Mouse (Mus musculus): ENCODE data around the gene Xpr1. TPM values are rescaled to one million over a fixed set of nuclear protein-coding genes. Genes with fewer than 3 reads are reported as not detected.

Gene Xpr1
- total RNA-seq, 1 experiment from 2014 or later, result 42.1 TPM

- ATAC-seq (replicated peaks; ENCODE audit: insufficient number of reproducible peaks, low FRiP score, low TSS enrichment, poor library complexity, severe bottlenecking), result no peak
Observed at GRCm38 (mm10) chr1:155348491-155348890, 68.7 kb downstream of the Xpr1 start.

GRCm38 (mm10) chr1:155347339-155347738 is 69.9 kb downstream of the Xpr1 start:
- ATAC-seq (replicated peaks; ENCODE audit: insufficient number of reproducible peaks, low FRiP score, low TSS enrichment, poor library complexity, severe bottlenecking), result no peak

GRCm38 (mm10) chr1:155344019-155344418 is 73.2 kb downstream of the Xpr1 start:
- ATAC-seq (replicated peaks; ENCODE audit: insufficient number of reproducible peaks, low FRiP score, low TSS enrichment, poor library complexity, severe bottlenecking), result no peak

GRCm38 (mm10) chr1:155339622-155340021 is 77.6 kb downstream of the Xpr1 start:
- no peak for ATAC-seq (replicated peaks; ENCODE audit: insufficient number of reproducible peaks, low FRiP score, low TSS enrichment, poor library complexity, severe bottlenecking)

- no peak for ATAC-seq (replicated peaks; ENCODE audit: insufficient number of reproducible peaks, low FRiP score, low TSS enrichment, poor library complexity, severe bottlenecking)
Observed at GRCm38 (mm10) chr1:155337315-155337714, 79.9 kb downstream of the Xpr1 start.

- ATAC-seq (replicated peaks; ENCODE audit: insufficient number of reproducible peaks, low FRiP score, low TSS enrichment, poor library complexity, severe bottlenecking), result no peak
Observed at GRCm38 (mm10) chr1:155335963-155336362, 81.3 kb downstream of the Xpr1 start.

GRCm38 (mm10) chr1:155322183-155322582 is 95.0 kb downstream of the Xpr1 start:
- peak; percentile 71 for ATAC-seq (replicated peaks; ENCODE audit: insufficient number of reproducible peaks, low FRiP score, low TSS enrichment, poor library complexity, severe bottlenecking)

- ATAC-seq (replicated peaks; ENCODE audit: insufficient number of reproducible peaks, low FRiP score, low TSS enrichment, poor library complexity, severe bottlenecking), result no peak
Observed at GRCm38 (mm10) chr1:155320091-155320833, 97.0 kb downstream of the Xpr1 start.

GRCm38 (mm10) chr1:155319513-155319912 is 97.7 kb downstream of the Xpr1 start:
- ATAC-seq (replicated peaks; ENCODE audit: insufficient number of reproducible peaks, low FRiP score, low TSS enrichment, poor library complexity, severe bottlenecking), result no peak

GRCm38 (mm10) chr1:155311672-155312071 is 105.5 kb downstream of the Xpr1 start:
- ATAC-seq (replicated peaks; ENCODE audit: insufficient number of reproducible peaks, low FRiP score, low TSS enrichment, poor library complexity, severe bottlenecking), result no peak

- ATAC-seq (replicated peaks; ENCODE audit: insufficient number of reproducible peaks, low FRiP score, low TSS enrichment, poor library complexity, severe bottlenecking), result no peak
Observed at GRCm38 (mm10) chr1:155306879-155307278, 110.3 kb downstream of the Xpr1 start.

- ATAC-seq (replicated peaks; ENCODE audit: insufficient number of reproducible peaks, low FRiP score, low TSS enrichment, poor library complexity, severe bottlenecking), result no peak
Observed at GRCm38 (mm10) chr1:155303402-155303801, 113.8 kb downstream of the Xpr1 start.

GRCm38 (mm10) chr1:155297615-155298014 is 119.6 kb downstream of the Xpr1 start:
- ATAC-seq (replicated peaks; ENCODE audit: insufficient number of reproducible peaks, low FRiP score, low TSS enrichment, poor library complexity, severe bottlenecking), result no peak

- ATAC-seq (replicated peaks; ENCODE audit: insufficient number of reproducible peaks, low FRiP score, low TSS enrichment, poor library complexity, severe bottlenecking), result no peak
Observed at GRCm38 (mm10) chr1:155297203-155297602, 120.0 kb downstream of the Xpr1 start.

GRCm38 (mm10) chr1:155293446-155293845 is 123.8 kb downstream of the Xpr1 start:
- ATAC-seq (replicated peaks; ENCODE audit: insufficient number of reproducible peaks, low FRiP score, low TSS enrichment, poor library complexity, severe bottlenecking), result peak; percentile 71

GRCm38 (mm10) chr1:155289411-155289810 is 127.8 kb downstream of the Xpr1 start:
- ATAC-seq (replicated peaks; ENCODE audit: insufficient number of reproducible peaks, low FRiP score, low TSS enrichment, poor library complexity, severe bottlenecking), result no peak

GRCm38 (mm10) chr1:155288033-155288432 is 129.2 kb downstream of the Xpr1 start:
- ATAC-seq (replicated peaks; ENCODE audit: insufficient number of reproducible peaks, low FRiP score, low TSS enrichment, poor library complexity, severe bottlenecking), result no peak

- no peak for ATAC-seq (replicated peaks; ENCODE audit: insufficient number of reproducible peaks, low FRiP score, low TSS enrichment, poor library complexity, severe bottlenecking)
Observed at GRCm38 (mm10) chr1:155283808-155284207, 133.4 kb downstream of the Xpr1 start.

GRCm38 (mm10) chr1:155281003-155281793 is 136.0 kb downstream of the Xpr1 start:
- ATAC-seq (replicated peaks; ENCODE audit: insufficient number of reproducible peaks, low FRiP score, low TSS enrichment, poor library complexity, severe bottlenecking), result peak; percentile 79

GRCm38 (mm10) chr1:155280306-155280705 is 136.9 kb downstream of the Xpr1 start:
- ATAC-seq (replicated peaks; ENCODE audit: insufficient number of reproducible peaks, low FRiP score, low TSS enrichment, poor library complexity, severe bottlenecking), result no peak

Measured in monocyte, adult 5-6 weeks (primary cell).